Mouse (Mus musculus) right cerebral cortex, adult 18-20 months (tissue): ENCODE data around the gene Slc22a20.

Source experiments
- DNase-seq: peaks from one replicate; pipeline ENCODE4 v3.0.0; 2022; ENCODE audit warnings: mixed read lengths

Slc22a20 gene

DNA sequence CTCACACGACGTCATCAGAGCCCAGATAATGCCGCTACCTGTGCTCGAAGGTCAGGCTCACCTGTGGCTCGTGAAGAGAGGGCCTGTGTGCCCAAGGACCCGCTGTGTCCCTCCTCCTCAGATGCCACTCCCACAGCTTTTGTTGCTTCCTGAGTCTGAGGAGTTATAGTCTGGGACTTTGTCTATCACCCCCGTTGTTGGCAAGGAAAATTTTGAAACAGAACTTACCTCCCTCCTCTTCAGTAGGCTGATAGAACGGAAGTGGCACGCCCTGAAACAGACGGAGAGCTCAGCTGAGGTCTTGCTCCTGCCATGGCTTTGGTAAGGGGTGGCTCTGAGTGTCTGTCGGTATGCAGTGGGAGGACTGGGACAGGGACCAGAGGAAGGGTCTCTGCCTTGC, 35.7 kb downstream of the Slc22a20 start:
- DNase-seq: no peak

DNA sequence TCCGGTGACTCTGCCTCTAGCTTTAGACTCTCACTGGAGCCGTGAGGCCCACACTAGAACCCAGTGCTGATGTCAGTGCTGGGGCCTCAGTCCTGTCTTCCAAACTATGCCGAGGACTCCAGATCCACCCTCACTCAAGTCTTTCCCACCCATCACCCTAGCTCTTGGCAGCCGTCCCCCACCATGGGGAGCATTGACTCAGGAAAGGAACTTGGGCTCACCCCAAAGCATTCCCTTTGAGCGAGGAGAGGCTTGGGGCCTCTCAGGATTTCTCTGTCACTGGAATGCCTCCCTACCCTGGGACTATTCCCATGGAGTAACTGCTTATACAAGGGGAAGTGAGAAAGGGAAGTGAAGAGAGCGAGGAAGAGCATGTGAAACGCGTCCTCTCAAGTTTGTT, 40.1 kb downstream of the Slc22a20 start:
- no peak for DNase-seq

DNA sequence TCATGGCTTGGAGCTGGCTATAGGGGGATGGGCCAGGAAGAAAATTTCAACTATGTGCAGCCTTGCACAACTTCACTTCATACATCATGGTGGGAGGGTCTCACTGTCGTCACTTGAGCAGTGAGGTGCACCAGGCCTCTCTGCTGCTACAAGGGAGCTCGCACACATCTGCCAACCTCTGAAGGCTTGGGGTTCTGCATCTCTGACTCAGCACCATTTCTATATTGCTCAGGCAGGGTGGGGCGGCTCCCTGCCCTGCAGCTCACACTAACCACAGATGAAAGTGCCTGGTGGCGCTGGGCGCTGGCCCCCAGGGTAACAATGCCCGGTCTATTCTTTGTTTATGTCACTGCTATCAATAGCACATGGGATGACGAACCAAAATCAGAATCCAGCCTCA, 40.9 kb downstream of the Slc22a20 start:
- peak; percentile 49 for DNase-seq

DNA sequence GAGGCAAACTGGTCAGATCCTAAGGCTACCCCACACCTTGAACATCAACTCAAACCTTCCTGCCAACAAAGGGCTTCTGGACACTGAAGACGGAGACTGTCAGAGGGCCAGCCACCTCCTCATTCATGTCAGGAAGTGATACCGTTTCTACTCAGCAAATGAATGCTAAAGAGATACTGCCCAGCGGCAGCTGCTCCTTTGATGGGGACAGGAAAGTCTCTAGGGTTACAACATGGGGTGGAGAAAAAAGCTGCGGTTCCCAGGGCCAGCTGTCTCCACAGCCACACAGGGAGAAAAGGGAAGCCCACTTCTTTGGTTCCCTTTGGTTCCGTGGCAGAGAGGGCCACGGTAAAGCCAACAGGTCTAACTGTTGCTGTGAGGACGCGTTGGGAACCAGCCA, 41.8 kb downstream of the Slc22a20 start:
- no peak for DNase-seq

DNA sequence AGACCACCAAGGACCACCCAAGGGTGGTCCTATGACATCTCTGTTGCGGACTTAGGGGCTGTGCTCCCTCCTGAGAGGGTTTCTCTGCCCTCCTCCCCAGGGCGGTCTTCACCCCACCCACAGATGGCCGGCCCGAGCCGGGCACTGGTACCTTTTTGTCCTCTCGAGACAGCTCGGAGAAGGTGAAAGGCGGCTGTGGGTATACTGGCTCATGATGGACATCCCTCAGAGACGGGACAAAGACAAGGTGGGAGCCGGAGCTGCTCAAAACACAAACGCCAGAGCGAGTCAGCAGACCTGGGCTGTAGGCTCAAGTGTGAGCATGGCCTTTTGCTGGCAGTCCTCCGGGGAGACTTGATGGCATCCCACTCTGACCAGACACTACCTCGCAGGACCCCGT, 42.5 kb downstream of the Slc22a20 start:
- no peak for DNase-seq

DNA sequence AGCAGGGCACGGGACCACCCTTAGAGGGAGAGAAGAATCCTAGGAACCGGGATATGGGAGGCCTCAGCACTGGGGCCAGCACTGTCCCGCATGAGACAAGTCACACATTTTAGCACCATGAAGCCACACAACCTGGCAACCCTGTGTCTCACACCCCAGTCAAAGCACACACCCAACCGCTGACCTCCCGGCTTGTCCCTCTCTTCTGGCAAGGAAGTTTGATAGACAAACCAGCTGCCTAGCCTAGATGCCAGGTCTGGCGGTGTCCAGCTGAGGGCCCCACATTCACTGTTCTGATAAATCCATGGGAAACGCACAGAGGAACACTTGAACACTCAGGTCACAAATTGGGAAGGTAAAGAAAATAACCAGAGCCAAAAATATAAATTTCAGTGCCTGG, 43.4 kb downstream of the Slc22a20 start:
- no peak for DNase-seq

GRCm38 (mm10) chr19:5940656-5941055, 45.3 kb downstream of the Slc22a20 start:
- no peak for DNase-seq

- no peak for DNase-seq
Observed at GRCm38 (mm10) chr19:5940173-5940572, 45.8 kb downstream of the Slc22a20 start.

GRCm38 (mm10) chr19:5939715-5940114, 46.2 kb downstream of the Slc22a20 start:
- no peak for DNase-seq

DNA sequence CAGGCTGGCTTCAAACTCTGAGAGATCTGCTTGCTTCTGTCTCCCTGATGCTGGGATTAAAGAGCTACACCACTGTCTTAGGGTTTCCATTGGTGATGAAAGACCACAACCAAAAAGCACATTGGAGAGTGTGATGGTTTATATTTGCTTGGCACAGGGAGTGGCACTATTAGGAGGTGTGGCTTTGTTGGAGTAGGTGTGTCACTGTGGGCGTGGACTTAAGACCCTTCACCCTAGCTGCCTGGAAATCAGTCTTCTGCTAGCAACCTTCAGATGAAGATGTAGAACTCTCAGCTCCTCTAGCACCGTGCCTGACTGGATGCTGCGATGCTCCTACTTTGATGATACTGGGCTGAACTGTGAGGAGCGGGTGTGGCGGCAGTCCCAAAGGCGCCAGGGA, 47.4 kb downstream of the Slc22a20 start:
- no peak for DNase-seq

DNA sequence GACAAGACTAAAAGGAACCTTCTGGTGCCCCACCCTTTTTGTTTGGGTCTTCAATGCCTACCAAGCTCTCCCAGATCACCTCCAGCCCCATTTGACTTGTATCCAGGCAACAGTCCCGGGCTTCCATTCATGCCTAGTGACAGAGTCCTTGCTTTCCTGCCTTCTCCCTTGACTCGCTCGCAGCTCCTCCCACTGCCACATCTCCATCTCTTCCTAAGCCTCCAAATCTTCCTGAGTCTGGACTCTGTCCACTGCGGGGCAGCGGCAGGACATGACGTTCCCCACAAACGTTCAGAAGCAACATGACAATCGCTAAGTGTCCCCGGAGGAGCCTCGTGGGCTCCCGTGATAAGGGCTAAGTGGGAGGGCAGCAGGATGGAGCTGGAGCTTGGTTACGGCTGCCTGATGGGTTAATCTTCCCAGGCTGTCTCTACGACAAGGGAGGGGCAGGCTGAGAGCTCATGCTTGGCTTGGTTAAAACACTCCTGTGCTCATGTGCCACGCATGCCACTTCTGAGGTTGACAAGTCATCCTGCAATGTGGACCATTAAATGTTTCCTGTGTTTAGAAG, 48.0 kb downstream of the Slc22a20 start:
- DNase-seq: no peak

DNA sequence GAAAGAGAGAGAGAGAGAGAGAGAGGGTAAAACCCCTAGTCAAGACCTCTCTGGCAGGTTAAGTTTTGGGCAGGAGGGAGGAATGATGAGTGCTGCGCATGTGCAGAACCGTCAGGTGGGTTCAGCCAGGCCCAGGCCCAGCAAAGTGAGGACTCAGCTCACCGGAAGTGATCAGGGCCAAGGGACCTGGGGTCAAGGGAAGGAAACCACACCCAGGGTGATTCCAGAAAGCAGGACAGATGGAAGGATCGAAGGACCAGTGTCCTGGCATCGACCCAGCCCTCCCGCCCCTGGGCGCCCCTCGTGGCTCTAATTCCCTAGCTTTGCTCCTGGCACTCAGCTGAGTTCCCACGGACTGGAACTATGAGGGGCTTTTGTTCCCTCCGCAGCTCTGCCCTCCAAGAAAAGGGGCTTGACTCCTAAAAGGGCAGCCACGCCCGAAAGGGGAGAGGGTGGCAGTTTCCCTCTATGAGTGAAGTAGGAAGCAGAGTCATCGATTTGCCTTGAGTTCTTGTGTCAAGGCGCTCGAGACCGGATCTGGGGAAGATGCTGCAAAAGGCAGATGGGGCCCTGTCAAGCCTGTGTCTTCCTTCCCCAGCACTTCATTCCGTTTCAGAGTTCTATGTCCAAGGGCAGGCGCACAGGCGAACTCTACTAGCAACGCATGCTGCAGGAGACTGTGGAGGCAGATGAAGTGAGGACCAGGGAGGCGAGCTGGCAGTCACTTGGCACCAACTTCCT, 48.7 kb downstream of the Slc22a20 start:
- no peak for DNase-seq

- DNase-seq: no peak
Observed at GRCm38 (mm10) chr19:5935691-5936090, 50.3 kb downstream of the Slc22a20 start.

DNA sequence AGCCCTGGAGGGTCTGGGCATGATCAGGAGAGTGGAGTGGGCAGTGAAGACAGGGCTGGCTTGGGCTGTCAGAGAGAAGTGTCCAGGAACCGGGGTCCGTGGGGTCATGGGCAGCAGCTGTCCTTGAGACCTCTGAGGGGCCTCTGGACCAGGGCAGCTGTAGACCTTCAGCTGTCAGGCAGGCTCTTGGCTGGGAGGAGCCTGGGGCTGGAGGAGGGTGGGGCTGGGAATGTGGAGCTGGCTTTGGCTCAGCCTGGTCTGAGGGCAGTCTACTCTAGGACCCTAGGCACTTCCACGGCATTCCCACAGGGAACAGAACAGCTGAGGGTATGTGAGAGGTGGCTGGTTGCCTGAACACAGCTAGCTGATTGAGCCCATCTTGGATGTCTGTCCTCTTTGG, 50.7 kb downstream of the Slc22a20 start:
- DNase-seq: no peak

GRCm38 (mm10) chr19:5929634-5930596, 56.0 kb downstream of the Slc22a20 start:
- no peak for DNase-seq

GRCm38 (mm10) chr19:5928546-5928945, 57.4 kb downstream of the Slc22a20 start:
- DNase-seq: no peak

DNA sequence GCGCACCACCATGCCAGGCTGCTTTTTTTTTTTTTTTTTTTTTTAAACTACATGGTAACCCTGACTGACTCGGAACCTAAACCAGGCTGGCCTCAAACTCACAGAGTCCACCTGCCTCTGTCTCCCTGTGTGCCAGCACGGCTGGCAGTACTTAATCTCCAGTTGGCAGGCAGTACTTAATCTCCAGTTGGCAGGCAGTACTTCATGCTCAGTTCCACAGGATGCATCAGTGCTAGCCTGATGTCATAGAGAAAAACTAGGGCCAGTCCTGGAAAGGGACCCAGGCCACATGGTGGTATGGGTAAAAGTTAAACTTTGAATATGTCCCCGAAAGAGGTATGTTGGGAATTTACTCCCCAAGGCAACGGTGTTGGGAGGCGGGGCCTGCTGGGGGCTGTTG, 57.8 kb downstream of the Slc22a20 start:
- DNase-seq: no peak

DNA sequence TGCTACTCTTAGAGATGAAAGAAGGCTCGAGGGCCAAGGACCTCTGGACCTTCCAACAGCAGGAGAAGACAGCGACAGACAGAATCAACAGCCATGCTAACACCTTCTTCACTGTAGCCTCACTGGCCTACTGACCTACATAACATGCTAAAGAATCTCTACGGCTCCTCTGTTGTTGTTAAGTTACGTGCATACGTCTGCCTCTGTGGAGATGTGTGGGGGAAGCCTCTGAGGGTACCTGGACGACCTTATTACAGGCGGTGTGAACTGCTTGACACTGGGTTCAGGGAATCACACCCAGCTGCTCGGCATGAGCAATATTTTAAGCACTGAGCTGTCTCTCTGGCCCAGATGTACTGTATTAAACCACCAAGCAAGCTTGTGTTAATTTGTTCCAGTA, 58.4 kb downstream of the Slc22a20 start:
- DNase-seq: no peak

GRCm38 (mm10) chr19:5927026-5927425, 58.9 kb downstream of the Slc22a20 start:
- DNase-seq: no peak

DNA sequence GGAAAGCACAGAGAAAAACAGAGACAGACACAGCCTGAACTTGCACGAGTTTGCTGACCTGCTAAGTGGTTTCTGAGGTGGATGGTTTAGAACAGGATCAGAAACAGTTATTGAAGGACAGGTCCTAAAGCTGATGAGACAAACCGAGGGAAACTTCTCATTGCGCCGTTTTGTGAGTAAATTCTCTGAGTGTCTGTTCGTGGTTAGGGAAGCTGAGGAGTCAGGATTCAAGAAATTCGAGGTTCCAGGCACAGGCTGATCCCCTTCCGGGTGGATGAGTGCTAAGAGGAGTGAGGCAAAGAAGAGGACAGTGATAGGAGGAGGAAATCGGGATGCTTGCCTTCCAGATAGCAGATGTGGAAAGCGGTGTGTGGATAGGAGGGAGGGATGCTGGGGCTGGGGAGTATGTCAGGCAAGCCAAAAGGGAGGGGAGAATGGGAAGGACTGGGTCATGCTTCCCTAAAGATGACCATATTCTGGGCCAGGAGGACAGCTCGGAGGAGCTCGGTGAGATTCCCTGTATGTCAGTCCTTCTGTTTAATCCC, 60.6 kb downstream of the Slc22a20 start:
- DNase-seq: no peak

- peak; percentile 93 for DNase-seq
Observed at GRCm38 (mm10) chr19:5924713-5925093, 61.2 kb downstream of the Slc22a20 start, which contains the start of gene Cdc42ep2. Gene Cdc42ep2, minus strand, starts transcription at chr19:5924816.

- peak; percentile 88 for DNase-seq
Observed at GRCm38 (mm10) chr19:5923990-5924712, 61.8 kb downstream of the Slc22a20 start.

DNA sequence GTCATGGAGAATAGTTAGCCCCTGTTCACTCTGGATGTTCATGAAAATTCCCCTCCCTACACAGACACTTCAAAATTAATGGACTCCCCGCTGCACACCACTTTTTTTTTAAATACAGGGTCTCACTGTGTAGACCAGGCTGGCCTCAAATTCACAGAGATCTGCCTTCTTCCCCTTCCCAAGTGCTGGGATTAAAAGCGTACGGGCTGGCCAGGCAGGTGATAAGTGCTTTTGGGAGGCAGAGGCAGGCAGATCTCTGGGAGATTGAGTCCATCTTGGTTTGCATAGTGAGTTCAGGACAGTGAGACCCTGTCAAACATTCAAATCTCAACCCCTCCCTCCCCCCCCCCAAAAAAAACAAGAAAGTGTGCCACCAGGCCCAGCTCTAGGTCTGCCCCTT, 63.0 kb downstream of the Slc22a20 start:
- DNase-seq: no peak
